Mouse (Mus musculus) cerebellum, adult 11 months (tissue): ENCODE measurements around the gene Pxk.

ENCODE experiments used
- DNase-seq: peaks from one replicate; pipeline ENCODE4 v3.0.0; 2022

Gene Pxk

DNA sequence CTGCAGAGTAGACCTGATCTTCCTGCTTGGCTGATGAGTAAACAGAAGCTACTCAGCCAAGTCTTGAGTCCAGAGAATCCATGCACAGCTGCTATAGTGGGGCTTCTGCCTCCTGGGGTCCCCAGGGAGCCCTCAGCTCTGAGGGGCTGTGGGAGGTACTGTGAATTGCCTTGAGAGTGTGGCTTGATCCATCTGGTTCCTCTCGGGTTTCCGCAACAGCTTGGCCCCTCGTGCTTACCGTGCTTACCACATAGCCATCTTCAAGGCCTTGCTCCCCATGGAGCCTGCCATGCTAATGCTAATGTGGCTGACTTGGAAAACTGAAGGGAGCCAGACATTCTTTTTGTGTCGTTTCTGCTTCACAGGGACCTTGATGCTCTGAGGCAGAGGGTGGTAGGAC lies 109.1 kb downstream of the Pxk start:
- DNase-seq = no peak

DNA sequence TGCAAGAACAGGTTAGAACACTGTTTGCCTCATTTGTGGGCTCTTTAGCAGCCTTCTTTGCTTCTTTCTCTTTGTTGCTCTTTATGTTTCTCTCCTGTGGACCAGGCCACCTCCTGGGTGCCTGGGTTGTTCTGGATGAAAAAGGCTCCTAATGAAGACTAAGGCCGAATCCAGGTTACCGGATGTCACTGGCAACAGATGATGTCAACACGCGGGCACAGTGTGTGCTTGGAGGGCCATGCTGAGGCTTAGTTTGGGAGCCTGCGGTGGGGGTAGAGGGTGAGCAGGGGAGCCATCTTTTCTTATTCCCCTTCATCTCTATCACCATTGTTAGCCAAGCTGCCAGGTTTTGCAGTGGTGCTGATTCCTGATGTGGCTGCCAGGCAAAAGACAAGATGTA lies 109.5 kb downstream of the Pxk start:
- no peak for DNase-seq

DNA sequence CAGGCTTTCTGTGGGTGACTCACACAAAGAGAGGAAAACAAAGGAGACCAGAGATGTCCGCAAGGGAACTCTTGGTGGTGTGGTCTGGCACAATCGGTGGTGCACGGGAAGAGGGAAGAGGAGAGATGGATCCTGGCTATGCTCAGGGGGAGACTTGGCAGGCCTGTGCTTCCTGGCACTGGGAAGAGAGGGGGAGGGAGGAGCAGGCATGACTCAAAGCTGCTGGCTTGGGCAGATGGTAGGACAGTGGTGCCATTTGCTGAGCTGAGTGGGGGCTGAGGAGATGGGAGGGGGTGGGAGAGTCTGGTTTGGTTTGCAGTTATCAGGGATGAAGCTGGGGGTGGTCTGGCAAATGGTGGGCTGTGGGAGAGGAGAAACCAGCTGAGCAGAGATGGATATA lies 110.9 kb downstream of the Pxk start:
- peak; percentile 42 for DNase-seq

DNA sequence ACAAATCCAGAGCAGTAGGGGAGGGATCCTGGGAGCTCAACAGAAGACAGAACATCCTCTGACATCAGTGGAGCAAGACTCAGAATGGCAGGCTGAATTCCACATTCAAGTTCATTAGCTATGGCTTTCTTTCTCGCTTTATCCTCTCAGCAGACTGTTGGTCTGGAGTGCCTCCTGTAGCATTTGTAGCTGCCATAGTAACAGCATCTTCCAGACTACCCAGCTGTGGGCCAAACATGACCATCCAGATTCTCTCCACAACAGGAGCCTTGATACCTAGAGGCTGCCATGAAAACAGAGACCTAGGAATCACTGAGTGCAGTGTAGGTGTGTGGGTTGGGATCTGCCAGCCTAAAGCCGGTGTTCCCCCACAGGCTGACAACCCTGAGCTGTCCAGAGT lies 111.9 kb downstream of the Pxk start:
- DNase-seq = no peak

DNA sequence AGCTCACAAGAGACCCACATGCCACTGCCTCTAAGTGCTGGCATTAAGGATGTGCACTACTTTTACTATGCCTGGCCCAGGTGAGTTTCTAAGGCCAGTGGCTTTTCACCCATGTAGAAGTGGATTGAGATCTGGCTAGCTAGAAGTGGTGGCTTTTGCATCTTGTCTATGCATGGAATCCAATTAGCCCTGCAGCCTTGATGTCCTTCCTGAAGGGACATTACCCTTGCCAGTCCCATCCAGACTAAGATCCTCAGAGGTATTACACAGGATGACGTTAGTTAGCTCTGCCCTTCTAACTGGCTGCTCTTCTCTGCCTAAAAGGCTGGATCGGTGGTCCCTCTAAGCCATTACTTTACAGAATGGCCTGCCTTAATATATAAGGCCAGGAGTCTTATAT lies 115.0 kb downstream of the Pxk start:
- no peak for DNase-seq

DNA sequence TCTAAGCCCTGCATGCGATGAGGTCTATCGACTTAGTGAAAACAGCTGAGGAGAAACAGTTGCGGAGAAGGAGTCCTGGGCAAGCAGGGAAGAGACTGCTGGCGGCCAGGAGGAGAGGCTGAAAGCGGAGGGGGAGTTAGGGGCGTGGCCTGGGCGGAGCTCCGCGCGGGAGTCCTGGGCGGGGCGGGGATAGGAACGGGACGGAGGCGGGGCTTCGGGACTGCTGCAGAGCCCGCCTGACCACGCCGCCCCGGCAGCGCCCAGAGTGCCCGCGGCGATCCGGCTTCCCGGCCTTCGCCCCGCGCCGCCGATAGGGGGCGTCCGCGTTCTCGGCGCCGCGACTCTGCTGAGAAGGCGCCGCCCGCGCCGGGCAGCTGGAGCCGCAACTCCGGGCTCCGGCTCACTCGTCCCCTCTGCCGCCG lies 115.8 kb downstream of the Pxk start, which contains the start of gene Kctd6:
TSS of gene Kctd6 (plus strand) at position 338 of the 422 bp plus-strand sequence.
- peak; percentile 99 for DNase-seq
